Mouse (Mus musculus) C2C12 (cell line): ENCODE measurements around the gene Clstn1.

Source experiments
- CTCF ChIP-seq: IDR thresholded peaks from one replicate; pipeline ENCODE4 v1.5.1; 2011; ENCODE audit not compliant: control insufficient read depth, insufficient read depth, insufficient read length
- MAX ChIP-seq: IDR thresholded peaks from one replicate; pipeline ENCODE4 v1.6.1; 2011; ENCODE audit warnings: mild to moderate bottlenecking, control low read depth
- MYOD1 ChIP-seq: IDR thresholded peaks from one replicate; pipeline ENCODE4 v1.6.1; 2011; ENCODE audit warnings: low read depth; ENCODE audit not compliant: control insufficient read depth, insufficient read length
- MYOG ChIP-seq: IDR thresholded peaks from one replicate; pipeline ENCODE4 v1.6.1; 2011; ENCODE audit not compliant: control insufficient read depth, insufficient read length; ENCODE audit errors: extremely low read depth
- USF1 ChIP-seq: IDR thresholded peaks from one replicate; pipeline ENCODE4 v1.6.1; 2011; ENCODE audit warnings: low read depth, mild to moderate bottlenecking, control low read depth, moderate library complexity

- peak; percentile 56 for TF ChIP-seq CTCF
- no peak for TF ChIP-seq MAX
- TF ChIP-seq MYOG, result no peak
- no peak for TF ChIP-seq MYOD1
- TF ChIP-seq USF1, result no peak
These were observed 25.2 kb downstream of the Clstn1 start for GRCm38 (mm10) chr4:149611376-149612044.
